Mouse (Mus musculus) midbrain, embryonic 11.5 days (tissue): Measurements from ENCODE around the gene B4galt2. TPM values are rescaled to one million over a fixed set of nuclear protein-coding genes. Genes with fewer than 3 reads are reported as not detected.

ENCODE experiments used
- ATAC-seq: fragments of 200-750 bp; cut with Nextera tagmentation; 2 replicates; pipeline ENCODE4 v1.8.0; 2017; ENCODE audit warnings: moderate TSS enrichment, moderate library complexity; ENCODE audit not compliant: low FRiP score
- DNase-seq: peaks from one replicate; pipeline ENCODE4 v3.0.0; 2015; ENCODE audit warnings: low spot score; ENCODE audit errors: missing footprints
- H3K27ac ChIP-seq: fragments of 300-500 bp; sonication (generic); 2 replicates; pipeline ENCODE4 v1.5.1; 2014; ENCODE audit warnings: low read depth, low read length
- H3K27me3 ChIP-seq: fragments of 300-500 bp; sonication (generic); 2 replicates; pipeline ENCODE4 v1.6.1; 2014; ENCODE audit warnings: mild to moderate bottlenecking, low read length, moderate library complexity, mixed read lengths; ENCODE audit not compliant: control insufficient read depth, insufficient read depth
- H3K36me3 ChIP-seq: fragments of 300-500 bp; sonication (generic); 2 replicates; pipeline ENCODE4 v1.6.1; 2014; ENCODE audit warnings: mild to moderate bottlenecking, low read length, moderate library complexity, mixed read lengths; ENCODE audit not compliant: control insufficient read depth, insufficient read depth
- H3K4me1 ChIP-seq: fragments of 300-500 bp; sonication (generic); 2 replicates; pipeline ENCODE4 v1.6.1; 2014; ENCODE audit warnings: low read length; ENCODE audit not compliant: control insufficient read depth, insufficient read depth
- H3K4me2 ChIP-seq: fragments of 300-500 bp; sonication (generic); 2 replicates; pipeline ENCODE4 v1.6.1; 2014; ENCODE audit warnings: mild to moderate bottlenecking, moderate library complexity
- H3K4me3 ChIP-seq: fragments of 300-500 bp; sonication (generic); 2 replicates; pipeline ENCODE4 v1.5.1; 2014; ENCODE audit warnings: low read depth, low read length
- H3K9ac ChIP-seq: fragments of 300-500 bp; sonication (generic); 2 replicates; pipeline ENCODE4 v1.6.1; 2014; ENCODE audit warnings: low read length
- H3K9me3 ChIP-seq: fragments of 300-500 bp; sonication (generic); 2 replicates; pipeline ENCODE4 v1.6.1; 2016; ENCODE audit warnings: low read length; ENCODE audit not compliant: control insufficient read depth
- WGBS: fragments of 180-500 bp; shearing (Covaris S2); extraction: QIAGEN DNeasy Blood & Tissue Kit; methylation state at CpG from one replicate; pipeline ENCODE4 v1.1.7; 2014; 5-methylcytosine and 5-hydroxymethylcytosine counted together
- polyA plus RNA-seq: library from polyadenylated mRNA; unstranded; fragments of >200 nt; fragmentation: Nextera tagmentation; extraction: Ambion mirVana; gene quantifications from 2 replicates; pipeline ENCODE4 v1.2.1, GENCODE M21; 2014

B4galt2 gene
- polyA plus RNA-seq, 1 experiment from 2014 or later = 29.1 TPM

DNA sequence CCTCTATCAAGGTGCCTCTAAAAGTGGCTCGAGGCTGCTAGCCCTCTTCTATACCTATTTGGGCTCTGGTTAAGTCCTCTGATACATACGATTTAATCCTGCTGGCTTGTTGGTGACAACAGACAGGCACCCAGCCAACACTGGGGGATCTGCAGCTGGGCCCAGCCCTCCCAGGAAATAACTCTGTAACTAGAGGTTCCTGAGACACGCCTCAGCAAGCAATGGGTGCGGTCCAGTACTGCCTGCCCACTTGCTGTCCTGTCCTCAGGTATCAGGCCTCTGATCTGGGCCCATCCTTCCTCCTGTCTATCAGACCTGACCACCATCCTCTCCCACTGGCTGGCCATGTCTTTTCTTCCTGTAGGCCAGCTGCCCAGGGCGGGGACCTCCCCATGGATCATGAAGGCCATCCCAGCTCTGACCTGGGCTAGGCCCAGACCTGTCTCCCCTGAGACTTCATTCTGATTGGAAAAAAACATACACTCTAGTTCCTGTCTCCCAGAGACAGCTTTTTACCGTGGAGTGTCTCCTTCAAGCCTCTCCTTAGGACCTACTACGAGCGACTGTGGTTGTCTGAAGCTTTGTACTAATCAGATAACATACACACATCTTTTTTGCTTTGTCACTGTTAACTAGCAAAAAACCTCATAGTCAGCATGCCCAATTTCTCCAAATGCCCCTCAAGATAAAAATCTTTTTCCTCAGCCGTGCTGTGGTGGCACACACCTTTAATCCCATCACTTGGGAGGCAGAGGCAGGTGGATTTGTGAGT is 51.2 kb downstream of the B4galt2 start:
- ATAC-seq = no peak
- H3K27ac ChIP-seq = no peak overlapping the region
- 86% methylated on average over 9 of the region's 9 CpGs for WGBS

DNA sequence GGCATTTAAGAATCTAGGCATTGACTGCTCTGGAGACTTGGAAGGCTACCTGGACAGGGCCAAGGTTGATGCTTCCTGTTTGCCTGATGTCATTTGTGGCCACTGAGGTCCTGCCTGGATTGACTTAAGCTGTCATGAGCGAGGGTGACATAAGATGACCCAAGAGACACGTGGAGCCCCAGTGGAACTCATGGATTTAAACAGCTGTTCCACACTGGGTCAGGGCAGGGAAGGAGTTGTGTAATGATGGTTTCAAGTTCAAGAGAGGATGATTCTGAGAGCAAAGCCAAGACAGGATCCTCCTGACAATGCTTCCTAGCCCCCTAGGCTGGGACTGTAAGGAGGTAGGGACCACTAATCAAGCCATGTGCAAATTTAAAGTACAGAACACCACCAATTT is 51.8 kb downstream of the B4galt2 start:
- no peaks in the 10 kb centered on the region for H3K36me3 ChIP-seq
- DNase-seq (no peak), ATAC-seq (no peak)
- no peaks in the 10 kb centered on the region for H3K9me3 ChIP-seq
- WGBS = 63% methylated on average over 2 of the region's 2 CpGs
- no peak overlapping the region for H3K4me2 ChIP-seq
- no peaks in the 10 kb centered on the region for H3K27me3 ChIP-seq
- H3K27ac ChIP-seq = no peak overlapping the region
- H3K4me3 ChIP-seq = no peak overlapping the region
- H3K9ac ChIP-seq = no peak overlapping the region
- peaks cover 9% of the 10 kb centered on the region for H3K4me1 ChIP-seq

More for the DNA sequence above, 51.2 kb downstream of the B4galt2 start:
- H3K27me3 ChIP-seq = no peaks in the 10 kb centered on the region
- H3K36me3 ChIP-seq = no peaks in the 10 kb centered on the region
- H3K4me3 ChIP-seq = no peak overlapping the region
- no peak for DNase-seq
- H3K9ac ChIP-seq = no peak overlapping the region
- no peaks in the 10 kb centered on the region for H3K9me3 ChIP-seq
- peaks cover 9% of the 10 kb centered on the region for H3K4me1 ChIP-seq
- H3K4me2 ChIP-seq = no peak overlapping the region

DNA sequence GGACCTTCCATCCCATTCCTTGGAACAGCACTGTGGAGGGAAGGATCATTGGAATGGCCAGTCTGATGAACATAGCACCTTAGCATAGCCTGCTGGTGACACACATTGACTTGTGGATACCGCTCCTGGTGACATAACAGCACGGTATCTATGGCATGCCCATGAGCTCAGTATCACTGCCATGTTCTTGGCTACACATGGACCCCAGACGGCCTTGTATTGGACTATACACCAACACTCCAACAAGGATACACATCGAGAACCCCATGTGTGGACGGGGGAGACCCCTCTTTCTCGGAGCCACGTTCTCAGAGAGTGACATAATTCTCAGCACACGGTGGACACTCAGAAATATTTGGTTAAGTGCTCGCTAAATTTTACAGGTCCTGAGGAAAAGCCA is 52.5 kb downstream of the B4galt2 start:
- H3K9me3 ChIP-seq = no peaks in the 10 kb centered on the region
- no peak for ATAC-seq
- no peaks in the 10 kb centered on the region for H3K27me3 ChIP-seq
- 90% methylated on average over 9 of the region's 9 CpGs for WGBS
- no peaks in the 10 kb centered on the region for H3K36me3 ChIP-seq
- peaks cover 9% of the 10 kb centered on the region for H3K4me1 ChIP-seq
- DNase-seq = no peak
- no peak overlapping the region for H3K27ac ChIP-seq
- no peak overlapping the region for H3K4me3 ChIP-seq
- H3K4me2 ChIP-seq = no peak overlapping the region
- no peak overlapping the region for H3K9ac ChIP-seq

DNA sequence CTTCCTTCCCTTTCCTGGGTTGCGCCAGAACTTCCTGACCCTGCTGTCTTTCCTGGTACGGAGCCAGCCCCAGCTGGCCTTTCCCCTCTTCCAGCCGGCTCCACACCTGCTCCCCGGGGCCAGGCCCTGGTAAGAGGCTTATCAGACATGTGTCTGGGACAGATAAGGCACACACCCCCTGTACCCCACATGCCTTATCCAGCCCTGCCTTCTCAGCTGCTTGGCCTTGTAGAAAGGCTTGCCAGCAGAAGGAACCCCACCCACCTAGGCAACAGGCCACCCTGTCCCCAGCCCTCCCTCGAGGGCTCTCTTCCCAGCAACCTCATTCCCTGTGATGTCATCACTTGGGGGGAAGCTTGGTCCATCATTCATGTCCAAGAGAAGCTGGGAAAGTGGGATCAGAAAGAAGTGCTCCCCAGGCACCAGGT is 53.1 kb downstream of the B4galt2 start:
- no peak overlapping the region for H3K4me3 ChIP-seq
- 8% methylated on average over 5 of the region's 5 CpGs for WGBS
- ATAC-seq = peak; percentile 59

DNA sequence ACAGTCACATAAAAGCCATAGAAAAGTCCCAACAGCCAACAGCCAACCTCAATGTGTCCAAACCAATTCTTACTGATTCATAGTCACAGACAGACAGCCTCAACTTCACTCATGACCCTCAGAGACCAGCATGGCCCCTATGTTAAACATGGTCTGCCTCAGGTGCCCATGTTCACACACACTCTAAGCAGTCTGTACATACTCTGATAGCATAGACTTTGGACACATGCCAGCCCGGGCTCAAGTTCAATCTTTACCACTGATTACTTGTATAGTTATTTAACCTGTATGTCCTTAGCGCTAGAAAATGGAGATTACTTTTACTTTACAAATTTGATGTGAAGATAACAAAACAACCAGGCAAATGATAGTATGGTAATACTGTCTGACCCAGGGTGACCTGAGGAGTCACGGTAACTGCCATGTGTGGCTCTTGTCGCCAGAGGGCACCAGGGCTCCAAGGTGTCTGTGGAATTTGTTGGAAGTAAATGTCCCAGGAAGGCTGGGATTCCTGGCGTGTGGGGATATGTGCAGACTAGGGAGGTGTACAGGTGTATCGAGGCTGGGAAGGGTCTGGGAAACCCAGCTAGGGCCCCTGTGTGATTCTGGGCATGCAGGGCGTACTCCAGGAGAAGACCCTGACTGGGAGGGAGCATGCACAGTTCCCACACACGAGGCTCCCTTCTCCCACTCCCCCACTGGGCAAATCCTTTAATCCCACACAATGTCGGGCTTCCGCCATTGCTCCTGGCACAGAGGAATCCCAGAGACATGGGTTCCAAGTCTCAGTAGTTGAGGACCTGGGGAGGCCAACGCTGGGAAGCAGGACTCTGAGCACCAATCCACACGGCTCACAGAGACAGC is 53.8 kb downstream of the B4galt2 start:
- Histone ChIP-seq H3K9me3 (no peaks in the 10 kb centered on the region), H3K36me3 (no peaks in the 10 kb centered on the region), H3K4me2 (peak overlapping the region; percentile 29; the same call in 1 of the 2 replicates), H3K4me3 (no peak overlapping the region), H3K27me3 (no peaks in the 10 kb centered on the region), H3K9ac (no peak overlapping the region), H3K4me1 (peaks cover 5% of the 10 kb centered on the region), H3K27ac (no peak overlapping the region)
- ATAC-seq = peak; percentile 65
- peak; percentile 95 for DNase-seq
- WGBS = 7% methylated on average over 12 of the region's 12 CpGs

More for the DNA sequence above, 53.1 kb downstream of the B4galt2 start:
- H3K4me1 ChIP-seq = peaks cover 9% of the 10 kb centered on the region
- no peaks in the 10 kb centered on the region for H3K27me3 ChIP-seq
- no peak overlapping the region for H3K27ac ChIP-seq
- no peaks in the 10 kb centered on the region for H3K36me3 ChIP-seq
- DNase-seq = no peak
- H3K9ac ChIP-seq = no peak overlapping the region
- peak overlapping the region; percentile 29; the same call in 1 of the 2 replicates for H3K4me2 ChIP-seq
- no peaks in the 10 kb centered on the region for H3K9me3 ChIP-seq

DNA sequence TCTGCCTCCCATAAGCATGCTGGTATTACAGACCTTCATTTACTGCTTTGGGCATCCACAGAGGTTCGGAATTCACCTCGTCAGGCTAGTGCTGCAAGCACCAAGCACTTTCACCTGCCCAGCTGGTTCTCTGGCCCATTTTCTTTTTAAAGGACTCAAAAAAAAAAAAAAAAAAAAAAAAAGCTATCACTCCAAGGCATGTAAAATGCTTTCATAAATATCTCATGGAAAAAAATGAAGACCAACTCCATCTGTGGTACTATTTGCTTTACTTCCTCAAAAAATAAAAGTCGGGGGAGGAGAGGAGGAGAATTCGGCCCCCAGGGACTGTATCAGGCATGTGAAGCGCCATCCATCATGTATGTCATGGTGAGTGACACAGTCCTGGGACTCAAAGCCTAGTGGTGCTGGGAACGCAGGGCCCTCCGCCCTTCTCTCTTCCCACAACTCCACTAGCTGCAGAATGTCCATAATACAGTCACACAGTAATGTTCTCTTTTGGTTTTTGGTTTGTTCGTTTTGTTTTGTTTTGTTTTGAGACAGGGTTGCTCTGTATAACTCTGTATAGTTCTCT is 54.6 kb downstream of the B4galt2 start:
- H3K9ac ChIP-seq = no peak overlapping the region
- no peak for ATAC-seq
- 84% methylated on average over 8 of the region's 8 CpGs for WGBS

More for the DNA sequence above, 54.6 kb downstream of the B4galt2 start:
- DNase-seq = no peak
- H3K27me3 ChIP-seq = no peaks in the 10 kb centered on the region
- no peak overlapping the region for H3K27ac ChIP-seq
- H3K36me3 ChIP-seq = no peaks in the 10 kb centered on the region
- no peaks in the 10 kb centered on the region for H3K9me3 ChIP-seq
- H3K4me2 ChIP-seq = no peak overlapping the region
- H3K4me3 ChIP-seq = no peak overlapping the region
- peaks cover 5% of the 10 kb centered on the region for H3K4me1 ChIP-seq

Other genes with a start within 250 kb of the B4galt2 start
- 80.7 and 81.2 TPM in 2 replicates for gene Dmap1, start 201.2 kb downstream of the B4galt2 start, polyA plus RNA-seq
- not detected in 2 replicates for gene Gm12845, start 159.1 kb downstream of the B4galt2 start, polyA plus RNA-seq
- not detected in 2 replicates for gene Klf17, start 117.8 kb downstream of the B4galt2 start, polyA plus RNA-seq
- 4.6 and 6.3 TPM in 2 replicates for gene Slc6a9, start 49.0 kb downstream of the B4galt2 start, polyA plus RNA-seq
- gene Ccdc24, start 10.9 kb downstream of the B4galt2 start, polyA plus RNA-seq = 0.76 and 1.4 TPM in 2 replicates
- 214 and 216 TPM in 2 replicates for gene Atp6v0b, start 3.8 kb upstream of the B4galt2 start, polyA plus RNA-seq
- 23.9 and 27.7 TPM in 2 replicates for gene Dph2, start 8.5 kb upstream of the B4galt2 start, polyA plus RNA-seq
- gene Ipo13, start 31.5 kb upstream of the B4galt2 start, polyA plus RNA-seq = 49.0 and 54.7 TPM in 2 replicates
- gene Artn, start 46.3 kb upstream of the B4galt2 start, polyA plus RNA-seq = 0.40 and 0.53 TPM in 2 replicates